Mouse (Mus musculus) limb, embryonic 11.5 days (tissue): ENCODE data around the gene L3mbtl1. TPM values are rescaled to one million over a fixed set of nuclear protein-coding genes. Genes with fewer than 3 reads are reported as not detected.

Experiments used
- ATAC-seq: fragments of 200-750 bp; cut with Nextera tagmentation; 2 replicates; pipeline ENCODE4 v1.8.0; 2017; ENCODE audit warnings: low read depth; ENCODE audit not compliant: insufficient number of reproducible peaks, low FRiP score, low TSS enrichment
- DNase-seq: peaks from one replicate; pipeline ENCODE4 v3.0.0-alpha.2; 2015; ENCODE audit warnings: low spot score
- H3K27ac ChIP-seq: fragments of 300-500 bp; sonication (generic); replicated peaks from 2 replicates; pipeline ENCODE4 v1.5.1; 2014; ENCODE audit warnings: low read depth, mild to moderate bottlenecking, low read length
- H3K27me3 ChIP-seq: fragments of 300-500 bp; sonication (generic); 2 replicates; pipeline ENCODE4 v1.6.1; 2014; ENCODE audit warnings: mild to moderate bottlenecking, low read length, mixed read lengths; ENCODE audit not compliant: control insufficient read depth, insufficient read depth
- H3K36me3 ChIP-seq: fragments of 300-500 bp; sonication (generic); 2 replicates; pipeline ENCODE4 v1.6.1; 2014; ENCODE audit warnings: mild to moderate bottlenecking, low read length, moderate library complexity, mixed read lengths; ENCODE audit not compliant: control insufficient read depth, insufficient read depth
- H3K4me1 ChIP-seq: fragments of 300-500 bp; sonication (generic); 2 replicates; pipeline ENCODE4 v1.6.1; 2014; ENCODE audit warnings: low read length, mixed read lengths; ENCODE audit not compliant: control insufficient read depth, insufficient read depth
- H3K4me2 ChIP-seq: fragments of 300-500 bp; sonication (generic); 2 replicates; pipeline ENCODE4 v1.6.1; 2014; ENCODE audit warnings: low read depth, mild to moderate bottlenecking, moderate library complexity; ENCODE audit not compliant: severe bottlenecking
- H3K4me3 ChIP-seq: fragments of 300-500 bp; sonication (generic); 2 replicates; pipeline ENCODE4 v1.5.1; 2014; ENCODE audit warnings: low read depth, low read length
- H3K9ac ChIP-seq: fragments of 300-500 bp; sonication (generic); 2 replicates; pipeline ENCODE4 v1.6.1; 2014; ENCODE audit warnings: mild to moderate bottlenecking, low read length
- H3K9me3 ChIP-seq: fragments of 300-500 bp; sonication (generic); 2 replicates; pipeline ENCODE4 v1.6.1; 2016; ENCODE audit warnings: low read length; ENCODE audit not compliant: control insufficient read depth
- WGBS: fragments of 180-500 bp; shearing (Covaris S2); extraction: QIAGEN DNeasy Blood & Tissue Kit; methylation state at CpG from one replicate; pipeline ENCODE4 v1.1.7; 2014; 5-methylcytosine and 5-hydroxymethylcytosine counted together
- polyA plus RNA-seq: library from polyadenylated mRNA; unstranded; fragments of >200 nt; fragmentation: Nextera tagmentation; extraction: Ambion mirVana; gene quantifications from 2 replicates; pipeline ENCODE4 v1.2.1, GENCODE M21; 2014

Gene L3mbtl1
- polyA plus RNA-seq, 1 experiment from 2014 or later = 0.17 TPM

GRCm38 (mm10) chr2:162973206-162973605, 29.9 kb downstream of the L3mbtl1 start:
- H3K4me1 ChIP-seq = no peaks in the 10 kb centered on the region
- H3K9ac ChIP-seq = 0 out of 2 replicates have a peak overlapping the region, but pooled peaks have one; percentile 27
- H3K9me3 ChIP-seq = no peaks in the 10 kb centered on the region
- DNase-seq (no peak), ATAC-seq (no peak)
- H3K4me2 ChIP-seq = no peak overlapping the region
- no peak overlapping the region for H3K4me3 ChIP-seq
- H3K27ac ChIP-seq = no peak overlapping the region
- no peaks in the 10 kb centered on the region for H3K27me3 ChIP-seq
- no peaks in the 10 kb centered on the region for H3K36me3 ChIP-seq
- 82% methylated on average over 5 of the region's 5 CpGs for WGBS

GRCm38 (mm10) chr2:162973637-162974036, 30.4 kb downstream of the L3mbtl1 start:
- no peak overlapping the region for H3K4me3 ChIP-seq
- H3K27me3 ChIP-seq = no peaks in the 10 kb centered on the region
- no peak overlapping the region for H3K27ac ChIP-seq
- no peaks in the 10 kb centered on the region for H3K36me3 ChIP-seq
- DNase-seq (peak; percentile 25), ATAC-seq (no peak)
- H3K4me2 ChIP-seq = no peak overlapping the region
- no peaks in the 10 kb centered on the region for H3K4me1 ChIP-seq
- H3K9me3 ChIP-seq = no peaks in the 10 kb centered on the region
- 0 out of 2 replicates have a peak overlapping the region, but pooled peaks have one; percentile 27 for H3K9ac ChIP-seq
- WGBS = 49% methylated on average over 11 of the region's 11 CpGs

GRCm38 (mm10) chr2:162975157-162975775, 32.0 kb downstream of the L3mbtl1 start:
- no peak for ATAC-seq

GRCm38 (mm10) chr2:162976001-162976400, 32.7 kb downstream of the L3mbtl1 start:
- Histone ChIP-seq H3K4me2 (no peak overlapping the region), H3K27ac (no peak overlapping the region), H3K36me3 (no peaks in the 10 kb centered on the region), H3K27me3 (no peaks in the 10 kb centered on the region), H3K9me3 (no peaks in the 10 kb centered on the region), H3K4me1 (no peaks in the 10 kb centered on the region), H3K9ac (no peak overlapping the region), H3K4me3 (no peak overlapping the region)
- DNase-seq (no peak), ATAC-seq (no peak)
- 77% methylated on average over 4 of the region's 4 CpGs for WGBS

More at GRCm38 (mm10) chr2:162975157-162975775, 32.0 kb downstream of the L3mbtl1 start:
- H3K27ac ChIP-seq = no peak overlapping the region
- no peaks in the 10 kb centered on the region for H3K9me3 ChIP-seq
- WGBS = 82% methylated on average over 11 of the region's 11 CpGs
- no peaks in the 10 kb centered on the region for H3K27me3 ChIP-seq
- H3K4me2 ChIP-seq = no peak overlapping the region
- H3K9ac ChIP-seq = no peak overlapping the region
- H3K4me3 ChIP-seq = no peak overlapping the region
- no peaks in the 10 kb centered on the region for H3K36me3 ChIP-seq
- no peak for DNase-seq
- H3K4me1 ChIP-seq = no peaks in the 10 kb centered on the region

GRCm38 (mm10) chr2:162984381-162984780, 41.1 kb downstream of the L3mbtl1 start:
- no peak overlapping the region for H3K4me2 ChIP-seq
- WGBS = 89% methylated on average over 6 of the region's 6 CpGs

GRCm38 (mm10) chr2:162985923-162986322, 42.7 kb downstream of the L3mbtl1 start:
- ATAC-seq = no peak
- Histone ChIP-seq H3K4me3 (no peak overlapping the region), H3K9me3 (no peaks in the 10 kb centered on the region), H3K4me2 (no peak overlapping the region), H3K4me1 (no peaks in the 10 kb centered on the region), H3K36me3 (no peaks in the 10 kb centered on the region), H3K27ac (no peak overlapping the region), H3K27me3 (no peaks in the 10 kb centered on the region), H3K9ac (no peak overlapping the region)
- DNase-seq = no peak
- WGBS = 67% methylated on average over 3 of the region's 3 CpGs

More at GRCm38 (mm10) chr2:162984381-162984780, 41.1 kb downstream of the L3mbtl1 start:
- no peaks in the 10 kb centered on the region for H3K36me3 ChIP-seq
- no peaks in the 10 kb centered on the region for H3K4me1 ChIP-seq
- no peak for DNase-seq
- no peak overlapping the region for H3K4me3 ChIP-seq
- H3K9ac ChIP-seq = no peak overlapping the region
- no peaks in the 10 kb centered on the region for H3K9me3 ChIP-seq
- no peaks in the 10 kb centered on the region for H3K27me3 ChIP-seq
- no peak for ATAC-seq
- H3K27ac ChIP-seq = no peak overlapping the region

- Histone ChIP-seq H3K4me1 (no peaks in the 10 kb centered on the region), H3K4me3 (no peak overlapping the region), H3K9me3 (no peaks in the 10 kb centered on the region), H3K27ac (no peak overlapping the region), H3K9ac (no peak overlapping the region), H3K27me3 (no peaks in the 10 kb centered on the region), H3K36me3 (no peaks in the 10 kb centered on the region), H3K4me2 (no peak overlapping the region)
- DNase-seq = no peak
- 89% methylated on average over 3 of the region's 3 CpGs for WGBS
- ATAC-seq = no peak
These were observed 43.5 kb downstream of the L3mbtl1 start for GRCm38 (mm10) chr2:162986764-162987163.

- H3K27me3 ChIP-seq = no peaks in the 10 kb centered on the region
- H3K9ac ChIP-seq = no peak within 1 kb of the TSS
- no peaks in the 10 kb centered on the region for H3K36me3 ChIP-seq
- H3K4me1 ChIP-seq = no peaks in the 10 kb centered on the region
- H3K4me2 ChIP-seq = no peak within 1 kb of the TSS
- 61% methylated on average over 8 of the region's 8 CpGs for WGBS
- ATAC-seq (no peak), DNase-seq (no peak)
- H3K9me3 ChIP-seq = no peaks in the 10 kb centered on the region
- H3K27ac ChIP-seq = no peak within 1 kb of the TSS
- H3K4me3 ChIP-seq = no peak within 1 kb of the TSS
These were observed 43.9 kb downstream of the L3mbtl1 start, which contains the start of gene Sgk2 for GRCm38 (mm10) chr2:162987218-162987617. TSS of gene Sgk2 (plus strand) at chr2:162987330.

GRCm38 (mm10) chr2:162988235-162988634, 45.0 kb downstream of the L3mbtl1 start:
- Histone ChIP-seq H3K9ac (no peak overlapping the region), H3K9me3 (no peaks in the 10 kb centered on the region), H3K4me2 (no peak overlapping the region), H3K4me3 (no peak overlapping the region), H3K4me1 (no peaks in the 10 kb centered on the region), H3K27ac (no peak overlapping the region), H3K36me3 (no peaks in the 10 kb centered on the region), H3K27me3 (no peaks in the 10 kb centered on the region)
- ATAC-seq = no peak
- WGBS = 88% methylated on average over 4 of the region's 4 CpGs
- DNase-seq = no peak
